Mouse (Mus musculus): Measurements from ENCODE around the gene Plekha7.

DNA sequence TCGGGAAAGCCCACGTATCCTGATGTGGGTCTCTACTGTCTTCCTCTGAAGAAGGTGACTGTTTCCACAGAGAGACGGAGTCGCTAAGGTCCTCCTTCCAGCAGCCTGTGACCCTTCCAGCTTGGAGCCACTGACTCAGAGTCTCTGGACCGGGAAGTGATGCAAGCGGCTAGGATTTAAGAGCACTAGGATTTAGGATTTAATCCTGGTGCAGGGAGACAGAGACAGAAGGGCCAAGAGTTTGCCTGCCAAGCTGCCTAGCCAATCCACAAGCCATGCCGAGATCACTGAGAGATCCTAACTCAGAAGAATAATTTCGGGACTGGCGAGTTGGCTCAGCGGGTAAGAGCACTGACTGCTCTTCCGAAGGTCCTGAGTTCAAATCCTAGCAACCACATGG lies 59.6 kb downstream of the Plekha7 start:
- TF ChIP-seq CTCF (IDR thresholded peaks at IDR 0.05; ENCODE audit: control insufficient read depth, insufficient read depth, low read length) (no peak), POLR2A (IDR thresholded peaks at IDR 0.05; ENCODE audit: borderline replicate concordance, control insufficient read depth, low read depth, low read length) (no peak)

Measured in bone marrow, adult 2 months (tissue).